8 mouse cellular contexts compared by ENCODE assay signal in genomic region chr3:152346633-152347141, GRCm38 (mm10). TPM values are rescaled to one million over a fixed set of nuclear protein-coding genes. Genes with fewer than 3 reads are reported as not detected.
DNase-seq lines count a peak whose midpoint lies in the region; ATAC-seq and TF ChIP-seq lines count a peak whose summit lies in the region.

No protein-coding gene starts in this region.

- under 1% methylated on average over 54 of the region's 54 CpGs for WGBS in embryonic facial prominence, embryonic 10.5 days
- WGBS in heart, embryonic 11.5 days (ENCODE audit: insufficient replicate concordance) = under 1% methylated on average over 38 of the region's 54 CpGs
- under 1% methylated on average over 44 of the region's 54 CpGs for WGBS in kidney, embryonic 15.5 days
- WGBS in lung, embryonic 16.5 days = under 1% methylated on average over 38 of the region's 54 CpGs

- peak; percentile 30 for DNase-seq in layer of hippocampus, adult 11-12 months (ENCODE audit: low spot score)
- no peak for DNase-seq in layer of hippocampus, adult 9-10 months (ENCODE audit: low spot score)
- no peak for DNase-seq in Patski (ENCODE audit: low read depth, low spot score)
- no peak for DNase-seq in embryonic facial prominence, embryonic 10.5 days (ENCODE audit: low spot score)
- peak; percentile 42 for DNase-seq in right cerebral cortex, postnatal 25 days

- TF ChIP-seq CTCF in Patski (IDR thresholded peaks at IDR 0.05) = no peak

- peak overlapping the region; percentile 91 for H3K27ac ChIP-seq in embryonic facial prominence, embryonic 10.5 days (replicated peaks)
- peak overlapping the region; percentile 68 for H3K27ac ChIP-seq in heart, embryonic 11.5 days (ENCODE audit: low read depth, low read length)
- peak overlapping the region; percentile 79 for H3K27ac ChIP-seq in kidney, embryonic 15.5 days
- H3K27ac ChIP-seq in lung, embryonic 16.5 days (ENCODE audit: low read length) = peak overlapping the region; percentile 74

- peak overlapping the region; percentile 74 for H3K4me2 ChIP-seq in heart, embryonic 11.5 days
- H3K4me2 ChIP-seq in kidney, embryonic 15.5 days = peak overlapping the region; percentile 63
- H3K4me2 ChIP-seq in lung, embryonic 16.5 days (ENCODE audit: low read depth, low read length) = peak overlapping the region; percentile 65

- ATAC-seq in Patski = peak; percentile 22
- peak; percentile 56 for ATAC-seq in heart, embryonic 11.5 days (replicated peaks; ENCODE audit: insufficient number of reproducible peaks, low FRiP score, low TSS enrichment)
- peak; percentile 82 for ATAC-seq in kidney, embryonic 15.5 days (replicated peaks; ENCODE audit: low FRiP score)
- ATAC-seq in lung, embryonic 16.5 days (ENCODE audit: low read depth) = peak; percentile 63; the same call in 1 of the 2 replicates

- no peaks in the 10 kb centered on the region for H3K27me3 ChIP-seq in Patski
- no peaks in the 10 kb centered on the region for H3K27me3 ChIP-seq in embryonic facial prominence, embryonic 10.5 days (replicated peaks; ENCODE audit: low read depth, poor library complexity, severe bottlenecking)
- H3K27me3 ChIP-seq in heart, embryonic 11.5 days (ENCODE audit: control insufficient read depth, insufficient read depth, low read length) = no peaks in the 10 kb centered on the region
- H3K27me3 ChIP-seq in kidney, embryonic 15.5 days = no peaks in the 10 kb centered on the region
- no peaks in the 10 kb centered on the region for H3K27me3 ChIP-seq in lung, embryonic 16.5 days (ENCODE audit: control insufficient read depth, insufficient read depth, low read depth, low read length)

- in situ Hi-C loops in Patski (cut with MboI; ENCODE audit: low pct_unique_long_range_greater_than_20kb) = no loop called here

- peak overlapping the region; percentile 81 for H3K4me3 ChIP-seq in embryonic facial prominence, embryonic 10.5 days
- peak overlapping the region; percentile 80 for H3K4me3 ChIP-seq in heart, embryonic 11.5 days (ENCODE audit: low read depth, low read length)
- H3K4me3 ChIP-seq in kidney, embryonic 15.5 days (replicated peaks) = peak overlapping the region; percentile 70
- peak overlapping the region; percentile 81 for H3K4me3 ChIP-seq in lung, embryonic 16.5 days (ENCODE audit: low read length)

- peaks cover 9% of the 10 kb centered on the region for H3K36me3 ChIP-seq in embryonic facial prominence, embryonic 10.5 days (replicated peaks)
- no peaks in the 10 kb centered on the region for H3K36me3 ChIP-seq in heart, embryonic 11.5 days (ENCODE audit: control insufficient read depth, insufficient read depth, low read length)
- no peaks in the 10 kb centered on the region for H3K36me3 ChIP-seq in kidney, embryonic 15.5 days
- H3K36me3 ChIP-seq in lung, embryonic 16.5 days (ENCODE audit: control insufficient read depth, insufficient read depth, low read length) = no peaks in the 10 kb centered on the region

- peaks cover 28% of the 10 kb centered on the region for H3K4me1 ChIP-seq in embryonic facial prominence, embryonic 10.5 days
- H3K4me1 ChIP-seq in heart, embryonic 11.5 days (ENCODE audit: control insufficient read depth, insufficient read depth, low read length) = peaks cover 6% of the 10 kb centered on the region; the same call in 1 of the 2 replicates
- H3K4me1 ChIP-seq in kidney, embryonic 15.5 days = peaks cover 16% of the 10 kb centered on the region
- peaks cover 14% of the 10 kb centered on the region for H3K4me1 ChIP-seq in lung, embryonic 16.5 days (replicated peaks; ENCODE audit: control insufficient read depth, insufficient read depth, low read length)

- H3K9ac ChIP-seq in heart, embryonic 11.5 days (ENCODE audit: low read depth, low read length) = peak overlapping the region; percentile 88
- H3K9ac ChIP-seq in kidney, embryonic 15.5 days = peak overlapping the region; percentile 85
- H3K9ac ChIP-seq in lung, embryonic 16.5 days (ENCODE audit: low read length) = peak overlapping the region; percentile 86

- H3K9me3 ChIP-seq in embryonic facial prominence, embryonic 10.5 days = no peaks in the 10 kb centered on the region
- H3K9me3 ChIP-seq in heart, embryonic 11.5 days (replicated peaks; ENCODE audit: control insufficient read depth, low read length) = no peaks in the 10 kb centered on the region
- no peaks in the 10 kb centered on the region for H3K9me3 ChIP-seq in kidney, embryonic 15.5 days (replicated peaks)
- no peaks in the 10 kb centered on the region for H3K9me3 ChIP-seq in lung, embryonic 16.5 days (ENCODE audit: control insufficient read depth, low read length)

- CTCF ChIA-PET in Patski (lab: Charles Lee) = interaction anchor here (0.8 to 1.1 kb wide), 2 partner anchors 10 to 32 kb away, joined by 3 read pairs; no protein-coding TSS in a partner anchor

- POLR2A ChIA-PET in Patski (lab: Charles Lee) = interaction anchor here (1.4 kb wide), 1 partner anchor 11 kb away, joined by 3 read pairs; no protein-coding TSS in a partner anchor

RNA-seq across cellular contexts. Expression of gene Usp33, which starts 0.4 kb away (rescaled TPM):
- 90.3 TPM for polyA plus RNA-seq in Patski (2021)
- polyA plus RNA-seq in embryonic facial prominence, embryonic 10.5 days (2016; fragmentation: Nextera tagmentation; extraction: Ambion mirVana) = 52.9 and 53.9 TPM in 2 replicates
- polyA plus RNA-seq in heart, embryonic 11.5 days (2014; fragmentation: Nextera tagmentation; extraction: Ambion mirVana) = 31.9 and 35.1 TPM in 2 replicates
- polyA plus RNA-seq in kidney, embryonic 15.5 days (2015; fragmentation: Nextera tagmentation; extraction: Ambion mirVana) = 39.2 and 40.3 TPM in 2 replicates
- 57.6 and 58.4 TPM in 2 replicates for polyA plus RNA-seq in lung, embryonic 16.5 days (2015; fragmentation: Nextera tagmentation; extraction: Ambion mirVana)

RNA-seq across cellular contexts. Expression of gene Miga1, which starts 6.5 kb away (rescaled TPM):
- polyA plus RNA-seq in Patski (2021) = 12.0 TPM
- polyA plus RNA-seq in embryonic facial prominence, embryonic 10.5 days (2016; fragmentation: Nextera tagmentation; extraction: Ambion mirVana) = 18.7 and 19.1 TPM in 2 replicates
- polyA plus RNA-seq in heart, embryonic 11.5 days (2014; fragmentation: Nextera tagmentation; extraction: Ambion mirVana) = 12.8 and 16.7 TPM in 2 replicates
- polyA plus RNA-seq in kidney, embryonic 15.5 days (2015; fragmentation: Nextera tagmentation; extraction: Ambion mirVana) = 17.9 and 18.7 TPM in 2 replicates
- polyA plus RNA-seq in lung, embryonic 16.5 days (2015; fragmentation: Nextera tagmentation; extraction: Ambion mirVana) = 14.7 and 15.7 TPM in 2 replicates

RNA-seq across cellular contexts. Expression of gene Zzz3, which starts 48.6 kb away (rescaled TPM):
- 63.4 TPM for polyA plus RNA-seq in Patski (2021)
- polyA plus RNA-seq in embryonic facial prominence, embryonic 10.5 days (2016; fragmentation: Nextera tagmentation; extraction: Ambion mirVana) = 57.2 and 58.2 TPM in 2 replicates
- polyA plus RNA-seq in heart, embryonic 11.5 days (2014; fragmentation: Nextera tagmentation; extraction: Ambion mirVana) = 43.0 and 46.6 TPM in 2 replicates
- 52.6 and 53.7 TPM in 2 replicates for polyA plus RNA-seq in kidney, embryonic 15.5 days (2015; fragmentation: Nextera tagmentation; extraction: Ambion mirVana)
- polyA plus RNA-seq in lung, embryonic 16.5 days (2015; fragmentation: Nextera tagmentation; extraction: Ambion mirVana) = 40.3 and 42.3 TPM in 2 replicates

Comparison
In these comparisons a context has a peak if more than half of its experiments do, and no peak if none do; other contexts are left out.
1. DNase-seq: peak in layer of hippocampus, adult 11-12 months (single experiment) and right cerebral cortex, postnatal 25 days (single experiment); none in layer of hippocampus, adult 9-10 months (single experiment), Patski (single experiment) and embryonic facial prominence, embryonic 10.5 days (single experiment).
2. ATAC-seq: peak in every context shown above with its lines; median percentile 82 in kidney, embryonic 15.5 days; 63 in lung, embryonic 16.5 days; 56 in heart, embryonic 11.5 days; 22 in Patski.
3. Peak in every context shown above with its lines, with median percentiles within 50 percentile points of each other: H3K27ac ChIP-seq, H3K4me3 ChIP-seq, H3K4me2 ChIP-seq and H3K9ac ChIP-seq.